Mouse (Mus musculus): ENCODE results near the gene BC048671. TPM values are rescaled to one million over a fixed set of nuclear protein-coding genes. Genes with fewer than 3 reads are reported as not detected.

BC048671 gene
- 387 and 412 TPM in 2 replicates for polyA plus RNA-seq (2012; rRNA removed)

- no peaks in the 10 kb centered on the region for H3K36me3 ChIP-seq (ENCODE audit: control insufficient read depth, insufficient read depth, low read length)
- peak within 1 kb of the TSS; percentile 86 for H3K4me3 ChIP-seq (ENCODE audit: control insufficient read depth, low read depth, low read length)
- peak within 1 kb of the TSS; percentile 75 for H3K27ac ChIP-seq (ENCODE audit: control insufficient read depth, insufficient read depth, low read depth, low read length)
- TF ChIP-seq POLR2A (IDR thresholded peaks at IDR 0.05; ENCODE audit: control insufficient read depth, low read depth, low read length) (no peak), CTCF (IDR thresholded peaks at IDR 0.05; ENCODE audit: control insufficient read depth, insufficient read depth, insufficient replicate concordance, low read depth, low read length) (no peak)
- no peaks in the 10 kb centered on the region for H3K4me1 ChIP-seq (ENCODE audit: control insufficient read depth, insufficient read depth, low read length)
- H3K27me3 ChIP-seq (ENCODE audit: control insufficient read depth, insufficient read depth, low read length), result no peaks in the 10 kb centered on the region
Measured at GRCm38 (mm10) chr6:90300919-90301318, at the start of gene BC048671. TSS of gene BC048671 (plus strand) at chr6:90301219.

- Histone ChIP-seq H3K27ac (ENCODE audit: control insufficient read depth, insufficient read depth, low read depth, low read length) (no peak overlapping the region), H3K4me1 (ENCODE audit: control insufficient read depth, insufficient read depth, low read length) (no peaks in the 10 kb centered on the region), H3K27me3 (ENCODE audit: control insufficient read depth, insufficient read depth, low read length) (no peaks in the 10 kb centered on the region), H3K4me3 (ENCODE audit: control insufficient read depth, low read depth, low read length) (no peak overlapping the region), H3K36me3 (ENCODE audit: control insufficient read depth, insufficient read depth, low read length) (no peaks in the 10 kb centered on the region)
- no peak for TF ChIP-seq POLR2A (IDR thresholded peaks at IDR 0.05; ENCODE audit: control insufficient read depth, low read depth, low read length)
- TF ChIP-seq CTCF (IDR thresholded peaks at IDR 0.05; ENCODE audit: control insufficient read depth, insufficient read depth, insufficient replicate concordance, low read depth, low read length), result no peak
Measured at GRCm38 (mm10) chr6:90288265-90288664, 12.8 kb upstream of the BC048671 start.

- Histone ChIP-seq H3K4me1 (ENCODE audit: control insufficient read depth, insufficient read depth, low read length) (peaks cover 8% of the 10 kb centered on the region), H3K27ac (ENCODE audit: control insufficient read depth, insufficient read depth, low read depth, low read length) (no peak overlapping the region)
- no peak for TF ChIP-seq POLR2A (IDR thresholded peaks at IDR 0.05; ENCODE audit: control insufficient read depth, low read depth, low read length)
- TF ChIP-seq CTCF (IDR thresholded peaks at IDR 0.05; ENCODE audit: control insufficient read depth, insufficient read depth, insufficient replicate concordance, low read depth, low read length), result no peak
Measured at GRCm38 (mm10) chr6:90306315-90306975, 5.4 kb downstream of the BC048671 start.

GRCm38 (mm10) chr6:90308839-90309778 lies 8.1 kb downstream of the BC048671 start:
- H3K4me3 ChIP-seq (ENCODE audit: control insufficient read depth, low read depth, low read length), result peak overlapping the region; percentile 79
- TF ChIP-seq POLR2A (IDR thresholded peaks at IDR 0.05; ENCODE audit: control insufficient read depth, low read depth, low read length), result peak; percentile 72
- TF ChIP-seq CTCF (IDR thresholded peaks at IDR 0.05; ENCODE audit: control insufficient read depth, insufficient read depth, insufficient replicate concordance, low read depth, low read length), result peak; percentile 17; the same call in 1 of the 2 replicates

More at GRCm38 (mm10) chr6:90306315-90306975, 5.4 kb downstream of the BC048671 start:
- H3K4me3 ChIP-seq (ENCODE audit: control insufficient read depth, low read depth, low read length), result peak overlapping the region; percentile 1; the same call in 1 of the 2 replicates
- no peaks in the 10 kb centered on the region for H3K36me3 ChIP-seq (ENCODE audit: control insufficient read depth, insufficient read depth, low read length)
- no peaks in the 10 kb centered on the region for H3K27me3 ChIP-seq (ENCODE audit: control insufficient read depth, insufficient read depth, low read length)

GRCm38 (mm10) chr6:90315961-90316360 lies 14.9 kb downstream of the BC048671 start:
- no peak overlapping the region for H3K4me3 ChIP-seq (ENCODE audit: control insufficient read depth, low read depth, low read length)
- no peaks in the 10 kb centered on the region for H3K27me3 ChIP-seq (ENCODE audit: control insufficient read depth, insufficient read depth, low read length)
- TF ChIP-seq POLR2A (IDR thresholded peaks at IDR 0.05; ENCODE audit: control insufficient read depth, low read depth, low read length) (no peak), CTCF (IDR thresholded peaks at IDR 0.05; ENCODE audit: control insufficient read depth, insufficient read depth, insufficient replicate concordance, low read depth, low read length) (no peak)
- no peak overlapping the region for H3K27ac ChIP-seq (ENCODE audit: control insufficient read depth, insufficient read depth, low read depth, low read length)
- H3K36me3 ChIP-seq (ENCODE audit: control insufficient read depth, insufficient read depth, low read length), result no peaks in the 10 kb centered on the region
- no peaks in the 10 kb centered on the region for H3K4me1 ChIP-seq (ENCODE audit: control insufficient read depth, insufficient read depth, low read length)

More at GRCm38 (mm10) chr6:90308839-90309778, 8.1 kb downstream of the BC048671 start:
- Histone ChIP-seq H3K27me3 (ENCODE audit: control insufficient read depth, insufficient read depth, low read length) (no peaks in the 10 kb centered on the region), H3K27ac (ENCODE audit: control insufficient read depth, insufficient read depth, low read depth, low read length) (peak overlapping the region; percentile 50), H3K4me1 (ENCODE audit: control insufficient read depth, insufficient read depth, low read length) (peaks cover 8% of the 10 kb centered on the region), H3K36me3 (ENCODE audit: control insufficient read depth, insufficient read depth, low read length) (no peaks in the 10 kb centered on the region)

- TF ChIP-seq POLR2A (IDR thresholded peaks at IDR 0.05; ENCODE audit: control insufficient read depth, low read depth, low read length), result no peak
- no peak for TF ChIP-seq CTCF (IDR thresholded peaks at IDR 0.05; ENCODE audit: control insufficient read depth, insufficient read depth, insufficient replicate concordance, low read depth, low read length)
- H3K4me1 ChIP-seq (ENCODE audit: control insufficient read depth, insufficient read depth, low read length), result no peaks in the 10 kb centered on the region
- H3K4me3 ChIP-seq (ENCODE audit: control insufficient read depth, low read depth, low read length), result no peak overlapping the region
- no peaks in the 10 kb centered on the region for H3K36me3 ChIP-seq (ENCODE audit: control insufficient read depth, insufficient read depth, low read length)
- H3K27ac ChIP-seq (ENCODE audit: control insufficient read depth, insufficient read depth, low read depth, low read length), result no peak overlapping the region
- H3K27me3 ChIP-seq (ENCODE audit: control insufficient read depth, insufficient read depth, low read length), result no peaks in the 10 kb centered on the region
Measured at GRCm38 (mm10) chr6:90317510-90318258, 16.7 kb downstream of the BC048671 start.

Measured in testis, adult 2 months (tissue).